Mouse (Mus musculus) layer of hippocampus, adult 2 months (tissue): ENCODE results near the gene Col27a1. TPM values are rescaled to one million over a fixed set of nuclear protein-coding genes. Genes with fewer than 3 reads are reported as not detected.

Source experiments
- DNase-seq, 2 experiments: peaks; one replicate each; pipeline ENCODE4 v3.0.0; 2022; ENCODE audit warnings: low spot score in 2 of 2
- H3K27ac ChIP-seq: fragments of 200-600 bp; 2 replicates; pipeline ENCODE4 v1.8.1; 2022
- H3K4me3 ChIP-seq: fragments of 200-600 bp; 2 replicates; pipeline ENCODE4 v1.8.1; 2022; ENCODE audit warnings: mild to moderate bottlenecking
- CTCF ChIP-seq: fragments of 200-600 bp; conservative IDR thresholded peaks from 2 replicates; pipeline ENCODE4 v1.8.1; 2022; ENCODE audit warnings: antibody characterized with exemption, mild to moderate bottlenecking, moderate library complexity
- total RNA-seq, 2 experiments: library from RNA; stranded (reverse); gene quantifications; 2 replicates each; pipeline ENCODE4 v1.2.3; 2021

Col27a1 gene
- total RNA-seq, 2 experiments from 2014 or later: 4.1 to 5.1 TPM

DNA sequence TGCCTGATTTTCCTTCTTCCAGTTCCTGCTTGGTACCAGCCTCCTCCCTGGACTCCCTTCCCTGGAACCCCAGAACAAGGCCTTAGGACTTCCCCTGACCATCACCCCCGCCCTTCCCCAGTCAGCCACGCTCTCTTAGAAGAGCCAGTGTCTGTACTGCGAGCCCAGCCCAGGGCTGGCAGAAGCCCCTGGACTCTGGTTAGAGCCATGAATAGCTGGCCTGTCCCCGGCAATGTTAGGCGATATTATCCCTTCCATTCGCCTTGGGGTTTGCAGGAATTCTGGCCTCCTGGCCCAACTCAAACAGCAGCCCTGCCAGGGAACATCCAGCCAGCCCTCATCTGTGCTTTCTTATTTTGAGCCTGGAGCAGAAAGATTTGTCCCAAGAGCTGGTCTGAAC, 39.9 kb downstream of the Col27a1 start:
- TF ChIP-seq CTCF: no peak
- H3K4me3 ChIP-seq: no peak overlapping the region
- DNase-seq: peak in 1 of 2 experiments; percentile 28
- H3K27ac ChIP-seq: no peak overlapping the region; the same call in 1 of the 2 replicates

DNA sequence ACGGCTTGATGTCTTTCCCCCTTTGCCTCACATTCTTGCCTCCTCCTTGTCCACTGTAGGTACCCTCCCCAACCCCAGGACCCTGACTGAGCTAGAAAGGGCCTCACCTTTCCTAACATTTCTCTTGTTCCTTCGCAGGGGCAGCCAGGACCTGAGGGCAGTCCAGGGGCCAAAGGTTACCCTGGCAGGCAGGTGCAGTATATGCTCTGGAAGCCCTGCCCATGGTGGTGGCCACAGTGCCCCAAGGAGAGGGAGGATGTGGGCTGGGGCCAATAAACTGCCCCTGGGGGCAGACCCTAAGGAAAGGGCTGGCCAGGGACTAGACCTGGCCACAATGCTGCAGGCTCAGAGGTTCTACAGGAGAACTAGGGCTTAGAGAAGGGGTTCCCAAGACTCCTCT, 40.3 kb downstream of the Col27a1 start:
- DNase-seq: no peak
- no peak for TF ChIP-seq CTCF
- H3K4me3 ChIP-seq: no peak overlapping the region
- H3K27ac ChIP-seq: no peak overlapping the region; the same call in 1 of the 2 replicates

DNA sequence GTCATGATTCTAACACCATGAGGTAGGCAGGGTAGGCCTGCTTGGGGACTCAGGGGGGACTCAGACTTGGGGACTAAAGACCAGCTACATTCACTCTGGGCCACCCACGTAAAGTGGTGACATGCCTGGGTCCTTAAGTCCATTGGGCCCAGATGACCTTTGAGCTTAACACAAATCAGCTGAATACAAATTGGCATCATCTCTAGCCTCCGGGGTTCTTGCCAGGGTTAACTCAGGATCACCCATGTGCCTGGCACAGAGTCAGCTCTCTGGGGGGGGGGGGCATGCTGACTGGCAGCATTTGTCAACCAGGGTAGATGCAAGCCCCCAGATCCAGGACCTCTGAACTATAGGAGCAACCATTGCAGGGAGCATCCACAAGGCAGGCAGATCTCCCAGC, 42.6 kb downstream of the Col27a1 start:
- no peak for DNase-seq
- no peak for TF ChIP-seq CTCF
- no peak overlapping the region for H3K4me3 ChIP-seq
- no peak overlapping the region for H3K27ac ChIP-seq

DNA sequence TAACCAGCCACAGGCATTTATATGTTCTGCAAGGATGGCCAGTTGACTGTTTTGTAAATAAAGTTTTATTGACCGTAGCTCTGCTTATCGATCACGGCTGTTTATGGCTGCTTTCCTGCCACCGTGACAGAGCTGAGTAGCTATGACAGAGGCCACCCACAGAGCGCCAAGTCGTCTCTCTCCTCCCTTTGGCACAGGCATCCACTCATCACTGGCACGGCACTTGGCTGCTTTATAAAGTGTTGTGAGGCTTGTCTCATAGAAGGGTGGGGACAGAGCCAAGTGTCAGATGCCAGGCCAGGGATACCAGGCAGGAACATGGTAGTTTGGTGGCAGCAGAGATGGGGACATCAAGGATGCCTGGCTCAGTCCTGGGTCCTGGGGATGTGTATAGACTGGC, 43.5 kb downstream of the Col27a1 start:
- Histone ChIP-seq H3K4me3 (no peak overlapping the region), H3K27ac (no peak overlapping the region)
- no peak for TF ChIP-seq CTCF
- no peak for DNase-seq

DNA sequence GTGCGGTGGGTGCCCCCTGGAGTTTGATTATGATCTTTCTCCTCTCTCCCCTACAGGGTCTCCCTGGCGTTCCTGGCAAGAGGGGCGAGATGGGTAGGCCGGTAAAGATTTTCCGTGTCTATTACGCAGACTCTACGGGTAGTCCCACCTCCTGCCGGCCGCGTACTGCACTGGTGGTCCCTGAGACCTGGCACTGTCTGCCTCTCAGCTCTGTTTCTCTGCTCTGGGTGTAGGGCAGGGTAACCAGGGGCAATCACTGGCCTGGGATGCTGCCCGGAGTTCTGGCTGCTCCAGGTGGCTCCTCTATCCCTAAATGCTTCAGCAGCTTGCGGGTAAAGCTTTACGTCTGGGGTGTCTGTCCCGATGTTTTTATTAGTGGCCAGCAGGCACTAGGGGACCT, 44.3 kb downstream of the Col27a1 start:
- Histone ChIP-seq H3K4me3 (no peak overlapping the region), H3K27ac (no peak overlapping the region)
- no peak for DNase-seq
- peak; percentile 41 for TF ChIP-seq CTCF

DNA sequence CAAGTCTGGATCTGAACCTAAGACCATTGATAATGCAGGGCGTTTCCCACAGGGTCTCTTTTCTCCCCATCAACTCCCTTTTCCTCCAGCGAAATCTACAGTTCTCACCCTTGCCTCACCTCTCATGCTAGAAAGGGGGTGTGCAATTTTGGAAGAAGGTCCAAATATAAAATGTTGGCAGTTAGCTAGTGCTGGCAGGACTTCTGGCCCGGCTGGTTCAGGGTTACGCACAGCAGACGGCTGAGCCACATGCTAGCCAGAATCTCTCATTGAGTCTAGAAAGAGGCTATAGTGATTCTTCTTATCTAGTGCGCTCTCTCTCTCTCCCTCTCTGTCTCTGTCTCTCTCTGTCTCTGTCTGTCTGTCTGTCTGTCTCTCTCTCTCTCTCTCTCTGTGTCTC, 45.3 kb downstream of the Col27a1 start:
- no peak for TF ChIP-seq CTCF
- no peak for DNase-seq
- H3K27ac ChIP-seq: no peak overlapping the region
- no peak overlapping the region for H3K4me3 ChIP-seq

DNA sequence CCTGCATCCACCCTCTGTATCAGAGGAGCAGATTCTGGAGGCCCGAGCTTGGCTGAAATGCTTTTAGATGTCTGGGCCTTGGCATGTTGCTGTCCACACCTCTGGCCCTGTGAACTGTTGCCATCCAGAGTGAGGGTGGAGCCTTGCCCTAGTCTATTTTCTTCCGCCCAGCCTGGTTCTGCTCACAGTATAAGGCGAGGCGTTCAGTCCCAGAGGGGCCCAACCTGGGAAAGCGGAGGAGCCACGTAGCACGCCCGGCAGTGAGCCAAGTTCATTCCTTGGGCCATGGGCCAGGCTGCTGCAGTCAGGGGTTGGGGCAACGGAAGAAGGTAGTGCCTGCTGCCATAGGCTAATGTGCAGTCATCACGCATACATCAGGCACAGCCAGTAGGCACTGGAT, 46.7 kb downstream of the Col27a1 start:
- no peak for TF ChIP-seq CTCF
- no peak overlapping the region for H3K27ac ChIP-seq
- no peak overlapping the region for H3K4me3 ChIP-seq
- DNase-seq: no peak

DNA sequence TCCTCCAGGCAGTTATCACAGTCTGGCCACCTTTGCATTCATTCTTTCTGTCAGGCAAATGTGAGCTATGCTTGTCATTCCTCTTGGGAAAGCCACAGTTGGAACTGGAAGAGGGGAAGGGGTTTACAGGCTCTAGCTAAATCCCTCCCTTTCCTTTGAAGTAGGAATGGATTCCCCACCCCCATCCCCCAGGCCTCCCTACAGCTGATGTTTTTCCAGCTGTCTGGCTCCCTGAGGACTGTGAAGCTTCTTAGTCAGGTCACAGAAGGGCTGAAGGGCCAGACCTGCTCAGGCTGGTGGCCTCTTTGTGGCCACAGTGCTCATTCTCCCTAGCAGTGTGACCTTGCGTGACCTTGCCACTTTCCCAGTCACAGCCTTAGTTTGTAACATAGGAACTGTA, 49.1 kb downstream of the Col27a1 start:
- TF ChIP-seq CTCF: no peak
- DNase-seq: no peak
- no peak overlapping the region for H3K4me3 ChIP-seq
- H3K27ac ChIP-seq: no peak overlapping the region

DNA sequence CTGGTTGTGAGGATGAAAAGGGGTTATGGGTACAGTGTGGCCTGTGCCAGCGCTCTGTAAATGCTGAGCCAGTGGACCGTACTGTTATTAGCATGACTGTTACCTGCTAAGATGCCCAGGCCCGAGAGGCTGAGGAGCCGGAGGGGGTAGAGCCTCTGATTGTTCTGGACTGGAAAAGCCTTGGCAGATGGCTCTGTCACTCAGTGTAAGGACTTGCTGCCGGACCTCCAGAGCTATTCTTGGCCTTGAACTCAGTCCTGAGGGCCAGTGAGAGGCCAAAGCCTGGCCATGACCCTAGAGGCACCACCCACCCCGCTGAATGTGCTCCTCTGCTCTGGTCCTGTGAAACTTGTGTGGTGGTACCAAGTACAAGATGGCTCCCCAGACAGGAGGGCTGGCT, 52.5 kb downstream of the Col27a1 start:
- no peak for TF ChIP-seq CTCF
- no peak for DNase-seq
- H3K4me3 ChIP-seq: no peak overlapping the region
- H3K27ac ChIP-seq: no peak overlapping the region

DNA sequence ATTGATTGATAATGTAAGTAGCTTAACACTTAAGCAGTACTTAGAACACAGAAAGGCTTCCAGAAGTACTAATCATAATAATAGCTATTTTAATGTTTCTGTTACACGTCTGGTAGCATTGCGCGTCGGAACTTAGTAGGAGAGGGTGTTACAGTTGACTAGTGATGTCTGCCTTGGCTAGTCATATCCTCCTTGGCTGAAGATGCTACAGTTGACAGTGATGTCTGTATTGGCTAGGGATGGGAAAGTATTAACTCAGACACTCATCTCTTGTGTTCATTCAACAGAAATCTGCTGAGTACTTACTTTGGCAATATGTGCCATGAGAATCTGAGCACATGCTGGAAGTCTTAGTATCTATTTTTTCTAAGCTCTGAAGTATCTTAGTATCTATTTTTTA, 53.3 kb downstream of the Col27a1 start:
- TF ChIP-seq CTCF: no peak
- no peak overlapping the region for H3K4me3 ChIP-seq
- no peak for DNase-seq
- H3K27ac ChIP-seq: no peak overlapping the region

DNA sequence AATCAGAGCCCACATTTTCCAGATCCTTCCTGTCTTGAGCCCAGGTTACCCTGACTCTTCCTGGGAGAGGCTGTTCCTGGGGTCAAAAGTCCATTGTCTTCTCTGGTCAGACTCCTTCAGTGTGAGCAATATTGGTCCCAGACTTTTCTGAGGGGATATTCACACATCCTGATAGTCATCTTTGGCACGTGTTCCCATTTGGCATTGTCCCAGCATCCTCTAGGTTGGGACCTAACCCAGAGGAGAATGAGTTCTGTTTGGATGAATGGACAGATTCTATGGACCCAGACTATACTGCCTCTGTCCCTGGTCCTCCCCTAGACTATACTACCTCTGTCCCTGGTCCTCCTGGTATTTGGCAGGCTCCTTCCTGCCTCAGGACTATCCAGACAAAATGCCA, 53.8 kb downstream of the Col27a1 start:
- no peak for DNase-seq
- no peak overlapping the region for H3K4me3 ChIP-seq
- H3K27ac ChIP-seq: no peak overlapping the region
- no peak for TF ChIP-seq CTCF

DNA sequence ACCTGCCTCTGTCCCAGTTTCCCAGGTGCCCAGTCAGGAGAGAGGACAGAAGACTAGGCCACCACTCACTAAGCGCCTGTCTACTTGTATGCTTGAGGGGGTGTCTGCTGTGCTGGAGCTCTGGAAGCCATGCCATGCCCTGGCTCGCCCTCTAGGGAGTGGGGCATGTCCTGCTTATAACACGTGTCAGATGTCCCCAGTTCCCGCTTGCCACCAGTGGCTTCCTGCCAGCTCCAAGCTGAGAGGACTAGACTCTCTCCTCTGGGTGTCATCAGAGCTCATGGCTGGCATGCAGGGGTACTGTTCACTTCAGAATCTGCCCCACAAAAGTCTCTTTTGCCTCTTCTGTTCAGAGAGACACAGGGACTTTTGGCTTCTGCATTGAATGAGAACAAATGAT, 55.0 kb downstream of the Col27a1 start:
- no peak overlapping the region for H3K4me3 ChIP-seq
- 0 out of 2 replicates have a peak, but pooled peaks have one; percentile 20 for TF ChIP-seq CTCF
- H3K27ac ChIP-seq: no peak overlapping the region
- no peak for DNase-seq

DNA sequence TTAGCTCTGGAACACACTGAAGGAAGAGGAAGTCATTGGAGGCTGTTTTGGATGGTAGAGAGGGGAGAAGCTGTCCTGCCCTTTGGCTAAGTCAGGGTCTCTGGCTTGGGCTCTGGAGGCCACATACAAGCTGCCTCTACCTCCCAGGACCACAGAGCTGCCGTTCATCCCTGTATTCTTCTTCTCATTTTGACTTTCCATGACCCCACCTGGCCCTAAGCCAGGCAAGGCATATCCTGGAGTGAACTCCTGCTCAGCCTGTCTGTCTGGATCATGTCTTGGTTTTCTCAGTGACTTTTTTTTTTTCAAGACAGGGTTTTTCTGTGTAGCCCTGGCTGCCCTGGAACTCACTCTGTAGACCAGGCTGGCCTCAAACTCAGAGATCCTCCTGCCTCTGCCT, 60.7 kb downstream of the Col27a1 start:
- TF ChIP-seq CTCF: no peak
- DNase-seq: no peak
- H3K4me3 ChIP-seq: no peak overlapping the region
- no peak overlapping the region for H3K27ac ChIP-seq

DNA sequence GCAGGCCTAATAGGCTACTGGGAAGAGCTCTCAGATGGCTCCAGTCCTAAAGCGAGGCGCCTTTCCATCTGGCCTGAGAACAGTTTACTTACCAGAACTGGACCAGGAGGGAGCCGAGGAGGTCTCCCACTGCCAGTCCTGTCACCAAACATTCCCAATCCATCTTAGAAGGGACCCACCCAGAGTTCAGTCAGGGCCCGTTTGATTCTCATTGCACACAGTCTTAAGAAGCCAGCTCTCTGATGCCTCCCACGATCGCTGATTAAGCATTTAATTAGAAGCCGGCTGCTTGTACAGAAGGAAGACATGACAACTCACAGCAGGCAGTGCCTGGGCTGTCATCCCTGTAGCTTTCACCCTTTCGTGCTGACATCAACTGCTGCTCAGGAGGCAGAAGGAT, 61.4 kb downstream of the Col27a1 start:
- Histone ChIP-seq H3K4me3 (no peak overlapping the region), H3K27ac (no peak overlapping the region)
- peak; percentile 26 to 31 for DNase-seq
- no peak for TF ChIP-seq CTCF

DNA sequence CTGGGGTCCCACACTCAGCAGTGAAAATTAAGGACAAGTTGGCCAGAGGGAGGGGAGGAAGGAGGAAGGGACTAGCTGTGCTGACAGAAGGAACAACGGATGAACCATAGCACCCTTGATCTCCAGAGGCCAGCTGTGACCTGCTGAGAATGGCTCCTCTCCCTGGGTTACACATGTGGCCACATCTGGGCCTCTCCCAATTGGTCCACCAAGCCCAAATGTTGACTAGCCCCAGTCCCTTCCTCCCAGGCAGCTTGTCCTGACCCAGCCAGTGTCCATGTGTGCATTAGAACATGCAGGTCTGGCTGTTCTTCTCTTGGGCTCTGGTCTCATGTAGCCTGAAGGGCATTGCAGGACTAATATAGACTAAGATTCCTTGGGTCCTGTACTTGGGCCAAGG, 62.8 kb downstream of the Col27a1 start:
- no peak for TF ChIP-seq CTCF
- Histone ChIP-seq H3K4me3 (no peak overlapping the region), H3K27ac (no peak overlapping the region)
- no peak for DNase-seq
